Mouse (Mus musculus) frontal cortex, postnatal 14 days (tissue): ENCODE results near the gene Lrrc66.
"Not testable (repeated sequence)": the region's sequence is repeated elsewhere in the genome, so short reads cannot be mapped to it uniquely, and the experiment has no call there.

Experiments used
- DNase-seq, 2 experiments: peaks; one replicate each; pipeline ENCODE4 v3.0.0; 2022; ENCODE audit warnings: low spot score in 2 of 2

Gene Lrrc66

DNA sequence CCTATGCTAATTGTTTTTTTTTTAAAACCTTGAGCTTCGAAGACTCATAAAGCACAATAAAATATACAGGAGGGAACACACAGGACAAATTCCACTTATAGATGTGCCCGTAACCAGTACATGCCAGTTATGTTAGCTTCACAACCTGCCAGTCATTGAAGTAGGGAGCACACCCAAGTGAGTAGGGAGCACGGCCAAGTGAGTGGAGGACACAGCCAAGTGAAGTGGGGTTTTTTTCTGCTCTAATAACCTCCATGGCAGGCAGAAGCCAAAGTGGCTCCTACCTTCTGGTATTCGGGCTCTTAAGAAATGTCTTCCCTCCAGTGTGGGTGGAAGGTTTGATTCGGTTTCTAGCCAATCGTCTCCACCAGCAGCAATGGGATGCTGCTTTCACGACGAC, 19.0 kb downstream of the Lrrc66 start:
- DNase-seq, result no peak

DNA sequence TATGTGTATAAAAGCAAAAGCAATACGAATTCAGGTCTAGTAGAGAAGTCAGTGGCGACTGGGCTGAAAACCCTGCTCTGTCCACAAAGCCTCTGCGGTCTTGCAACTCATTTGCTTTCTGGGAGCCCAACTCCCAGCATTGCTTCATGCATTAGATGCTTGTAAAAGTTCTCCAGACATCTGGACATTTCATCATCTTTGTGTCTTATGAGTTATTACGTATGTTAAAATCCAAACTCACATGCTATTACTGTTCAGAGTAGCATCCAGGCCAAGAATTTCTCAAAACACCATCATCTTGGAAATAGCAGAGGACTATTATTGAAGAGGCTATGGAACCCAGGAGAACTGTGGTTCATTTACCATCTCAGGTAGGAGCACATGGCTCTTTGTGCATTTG, 21.3 kb downstream of the Lrrc66 start:
- DNase-seq, result no peak

DNA sequence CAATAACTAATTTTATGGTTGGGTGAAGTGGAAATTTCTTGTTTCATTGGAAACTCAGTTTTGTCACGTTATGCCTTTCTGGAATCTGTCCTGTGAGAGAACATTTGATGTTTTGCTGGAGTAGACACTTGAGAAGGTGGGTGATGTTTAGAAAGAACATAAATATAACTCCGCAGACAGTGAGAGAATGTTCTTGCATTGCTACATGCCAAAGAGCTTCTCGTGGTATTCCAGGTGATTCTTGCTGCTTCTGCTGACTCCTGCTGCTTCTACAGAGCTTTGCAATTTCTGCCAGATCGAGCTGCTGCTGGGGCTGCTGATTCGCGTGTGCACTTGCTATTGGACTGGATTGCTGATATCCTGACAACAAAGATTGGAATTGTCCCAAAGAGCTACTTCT, 27.4 kb downstream of the Lrrc66 start:
- DNase-seq, result no peak

DNA sequence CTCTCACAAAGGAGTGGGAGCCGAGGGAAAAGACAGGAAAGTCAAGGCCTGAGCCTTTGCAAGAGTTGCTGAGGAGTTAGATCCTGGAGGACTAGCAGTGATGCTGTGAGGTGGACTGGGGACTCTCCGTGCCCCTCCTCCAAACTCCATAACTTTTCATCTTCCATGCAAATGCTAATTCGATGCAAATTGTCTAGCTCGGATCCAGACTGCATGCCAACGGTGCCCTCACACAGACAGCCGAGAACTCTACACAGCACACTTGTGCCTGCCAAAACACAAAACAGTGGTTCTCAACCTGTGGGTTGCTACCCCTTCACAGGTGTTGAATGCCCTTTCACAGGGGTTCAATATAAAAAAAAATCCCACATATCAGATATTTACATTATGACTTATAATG, 27.8 kb downstream of the Lrrc66 start:
- DNase-seq, result no peak

DNA sequence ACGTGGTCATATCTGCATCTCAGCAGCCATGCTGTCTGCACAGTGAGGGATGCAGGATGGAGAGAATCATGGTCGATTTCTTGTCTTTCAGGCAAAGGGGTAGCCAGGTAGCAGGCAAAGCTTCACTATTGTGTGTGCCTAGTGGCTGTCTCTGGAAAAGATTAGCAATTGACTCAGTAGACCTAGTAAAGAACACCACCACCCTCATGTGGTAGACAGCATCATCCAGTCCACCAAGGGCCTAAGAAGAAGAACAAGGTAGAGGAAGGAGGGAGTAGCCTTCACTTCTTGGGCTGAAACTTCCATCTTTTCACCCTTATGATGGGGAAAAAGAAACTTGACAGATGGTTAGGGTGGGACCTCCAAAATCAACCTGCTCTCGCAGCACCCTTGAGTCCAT, 29.5 kb downstream of the Lrrc66 start:
- DNase-seq, result no peak

DNA sequence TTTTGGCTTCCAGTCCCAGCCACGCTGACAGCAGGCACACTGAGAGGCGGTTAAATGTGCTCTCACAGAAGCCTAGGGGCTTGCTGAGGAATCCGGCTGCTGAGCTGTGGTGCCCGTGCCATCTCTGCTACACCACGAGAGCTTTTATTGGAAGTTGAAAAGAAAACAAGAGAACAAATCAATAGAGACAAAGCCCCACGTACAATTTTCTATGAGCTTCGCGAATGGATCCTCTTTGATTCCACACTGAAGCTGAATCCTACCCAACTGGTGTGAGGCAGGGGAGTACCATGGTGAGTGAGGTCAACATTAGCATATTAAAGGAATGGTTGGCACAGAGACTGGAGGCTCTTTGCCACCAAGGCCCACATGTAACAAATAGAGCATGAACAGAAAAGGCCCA, 31.0 kb downstream of the Lrrc66 start:
- no peak for DNase-seq

DNA sequence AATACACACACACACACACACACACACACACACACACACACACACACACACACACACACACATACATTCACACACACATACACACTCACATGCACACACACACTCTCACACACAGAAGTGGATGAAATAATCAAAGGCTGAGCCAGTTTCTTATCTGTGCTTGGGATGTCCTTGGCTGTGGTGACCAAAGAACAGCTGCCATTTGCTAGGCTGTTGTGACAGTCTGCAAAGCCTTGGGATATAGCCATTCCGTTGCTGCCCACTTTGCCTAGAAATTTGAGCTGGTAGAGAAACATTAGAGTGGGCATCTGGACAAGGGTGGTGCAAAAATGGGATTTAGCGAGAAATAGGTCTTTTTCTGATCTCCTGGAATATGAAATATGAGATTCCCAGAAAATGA, 32.3 kb downstream of the Lrrc66 start:
- DNase-seq, result no peak

DNA sequence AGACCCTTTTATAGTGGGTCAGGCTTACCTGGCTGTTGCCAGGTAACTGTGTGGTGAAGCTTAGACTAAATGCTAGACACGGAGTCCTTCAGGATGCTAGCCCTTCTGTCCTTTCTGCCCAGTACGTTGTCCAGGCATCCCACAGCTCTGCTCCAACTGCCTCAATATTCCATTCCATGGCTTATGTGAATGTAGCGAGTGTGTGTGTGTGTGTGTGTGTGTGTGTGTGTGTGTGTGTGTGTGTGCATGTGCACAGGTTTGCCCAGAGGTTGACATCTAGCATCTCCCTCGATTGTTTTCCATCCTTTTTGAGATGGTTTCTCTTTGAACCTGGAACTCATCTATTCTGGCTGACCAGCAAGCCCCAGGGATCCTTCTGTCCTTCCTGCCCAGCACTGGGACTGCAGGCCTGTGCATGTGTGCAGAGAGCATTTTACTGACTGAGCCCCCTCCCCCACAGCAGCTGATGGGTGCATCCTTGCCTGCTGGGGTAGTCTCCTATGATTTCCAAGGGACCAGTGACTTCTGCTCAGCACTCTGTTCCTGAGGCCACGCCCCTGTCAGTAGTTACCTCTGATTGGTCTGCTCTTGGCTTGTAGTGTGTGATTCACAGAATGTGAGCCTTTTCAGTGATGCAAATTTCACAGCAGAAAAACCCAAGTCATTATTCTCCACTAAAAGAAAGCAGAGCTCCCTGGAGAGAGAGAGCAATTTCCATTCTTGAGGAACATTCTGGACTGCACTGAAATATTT, 33.2 kb downstream of the Lrrc66 start:
- DNase-seq, result no peak

DNA sequence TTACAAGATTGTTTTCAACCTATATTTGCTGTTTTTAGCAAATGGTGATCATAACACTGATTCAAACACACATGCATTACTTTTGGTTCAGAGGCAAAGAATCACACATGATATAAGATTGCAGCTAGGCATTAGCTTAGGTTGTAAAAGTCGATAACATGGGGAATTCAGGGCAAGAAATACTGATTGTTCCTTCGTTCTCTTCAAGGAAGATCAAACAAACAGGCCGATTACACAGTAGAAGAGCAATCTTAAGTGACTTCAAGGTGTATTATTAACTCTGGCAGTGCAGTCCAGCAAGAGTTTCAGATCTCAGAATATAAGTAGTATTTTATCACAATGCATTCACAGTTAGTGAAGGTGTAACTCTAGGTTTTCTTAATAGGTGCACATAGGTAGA, 45.2 kb downstream of the Lrrc66 start:
- no peak for DNase-seq

DNA sequence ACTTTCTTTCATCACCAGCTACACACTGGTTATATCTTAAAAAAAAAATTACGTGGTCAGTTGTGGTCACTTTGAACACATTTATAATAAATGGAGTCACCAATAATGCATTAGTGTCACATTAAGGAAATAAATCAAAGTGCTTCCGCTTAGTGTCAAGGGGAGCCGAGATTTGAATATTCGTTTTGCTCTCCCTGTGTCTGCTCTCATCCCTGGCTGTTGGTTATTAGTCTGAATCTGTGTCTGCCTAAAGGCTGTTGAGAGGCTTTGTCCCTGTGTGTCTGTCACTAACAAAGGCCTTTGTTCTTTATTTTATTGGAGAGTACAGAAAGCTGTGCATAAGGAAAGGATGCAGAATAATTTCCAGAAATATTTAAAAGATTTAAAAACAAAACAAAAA, 45.7 kb downstream of the Lrrc66 start:
- no peak for DNase-seq

DNA sequence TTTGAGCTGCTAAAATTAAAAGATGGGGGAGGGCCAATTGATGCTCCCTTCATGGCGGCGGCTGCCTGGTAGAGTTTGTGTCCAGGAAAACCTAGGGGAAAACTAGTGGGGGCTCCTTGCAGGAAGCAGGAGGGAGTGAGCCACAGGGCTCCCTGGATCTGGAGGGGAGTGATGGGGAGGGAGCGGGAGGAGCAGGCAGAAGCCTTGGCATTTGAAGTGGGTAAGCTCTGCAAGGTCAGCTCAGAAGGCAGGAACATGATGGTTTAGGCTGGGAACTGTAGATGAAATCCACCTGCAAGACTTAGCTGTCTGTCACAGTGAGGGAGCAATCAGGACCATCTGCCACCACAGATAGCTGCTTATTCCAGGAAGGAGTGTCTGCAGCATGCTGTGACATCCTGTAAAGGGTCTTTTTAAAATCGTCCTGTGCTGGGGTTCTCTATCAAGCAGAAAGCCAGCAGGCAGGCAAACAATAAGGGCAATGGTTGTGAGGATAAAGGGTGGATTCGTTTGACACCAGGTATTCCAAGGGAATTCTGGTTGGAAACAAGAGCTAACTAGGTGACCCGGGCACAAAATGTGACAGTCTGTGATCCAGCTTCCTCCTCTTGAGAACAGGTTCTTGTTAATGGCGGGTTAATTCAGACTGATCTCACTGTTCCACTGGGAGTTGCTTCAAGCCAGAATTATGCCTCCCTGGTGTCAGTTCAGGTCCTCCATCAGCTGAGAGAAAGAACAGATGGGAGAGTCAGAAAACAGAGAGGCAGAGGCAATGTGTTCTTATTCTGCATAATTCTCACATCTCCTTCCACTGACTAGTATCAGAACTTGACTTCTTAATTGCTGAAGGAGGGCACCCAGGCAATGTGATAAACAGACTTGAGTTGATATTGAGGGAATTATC, 46.9 kb downstream of the Lrrc66 start:
- DNase-seq, result no peak

DNA sequence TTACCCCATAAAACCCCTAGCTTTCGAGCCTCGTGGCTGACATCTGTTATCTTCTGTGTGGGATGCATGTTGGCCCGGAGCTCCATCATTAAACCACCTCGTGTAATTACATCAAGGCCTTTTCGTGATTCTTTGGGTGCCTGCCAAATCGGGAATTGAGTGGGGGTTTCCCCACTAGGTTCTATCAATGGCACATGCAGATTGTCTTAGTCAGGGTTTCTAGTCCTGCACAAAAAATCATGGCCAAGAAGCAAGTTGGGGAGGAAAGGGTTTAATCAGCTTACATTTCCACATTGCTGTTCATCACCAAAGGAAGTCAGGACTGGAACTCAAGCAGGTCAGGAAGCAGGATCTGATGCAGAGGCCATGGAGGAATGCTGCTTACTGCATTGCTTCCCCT, 48.3 kb downstream of the Lrrc66 start:
- DNase-seq, result not testable (repeated sequence)

DNA sequence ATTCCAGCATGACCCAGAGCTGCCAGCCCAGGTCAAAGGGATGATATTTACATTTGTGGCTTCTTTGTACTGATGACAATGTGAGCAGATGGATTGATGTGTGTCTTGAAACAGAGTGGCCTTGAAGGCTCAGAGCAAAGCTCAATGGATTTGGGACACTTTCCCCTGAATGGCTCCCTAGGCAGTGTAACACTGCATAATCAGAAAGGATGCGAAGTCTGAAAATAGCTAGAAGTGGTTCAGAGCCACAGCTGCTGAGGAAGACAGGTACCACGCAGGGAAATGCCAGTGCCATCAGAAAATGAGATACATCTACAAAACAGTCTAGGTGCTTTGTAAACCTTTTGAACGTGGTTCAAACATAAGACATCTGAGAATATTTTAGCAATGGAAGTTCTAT, 54.2 kb downstream of the Lrrc66 start:
- DNase-seq, result no peak

DNA sequence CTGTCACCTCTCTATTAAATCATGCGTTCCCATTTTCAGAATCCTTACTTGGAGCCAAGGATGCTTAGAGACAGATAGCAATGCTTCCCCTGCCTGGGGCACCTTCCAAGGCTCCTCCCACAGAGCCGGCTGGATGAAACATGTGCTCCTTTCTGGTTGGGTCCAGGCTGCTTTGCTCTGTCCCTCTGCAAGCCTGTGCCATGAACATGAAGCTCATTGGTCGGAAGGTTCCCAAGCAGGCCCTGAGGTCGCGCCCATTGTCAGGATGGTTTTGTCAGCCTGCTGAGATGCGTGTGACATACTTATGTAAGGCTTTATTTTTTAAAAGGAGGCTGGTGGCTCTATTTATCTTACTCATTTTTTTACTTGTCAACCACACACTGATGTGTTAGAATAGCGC, 55.6 kb downstream of the Lrrc66 start:
- DNase-seq, result peak in 1 of 2 experiments; percentile 48

DNA sequence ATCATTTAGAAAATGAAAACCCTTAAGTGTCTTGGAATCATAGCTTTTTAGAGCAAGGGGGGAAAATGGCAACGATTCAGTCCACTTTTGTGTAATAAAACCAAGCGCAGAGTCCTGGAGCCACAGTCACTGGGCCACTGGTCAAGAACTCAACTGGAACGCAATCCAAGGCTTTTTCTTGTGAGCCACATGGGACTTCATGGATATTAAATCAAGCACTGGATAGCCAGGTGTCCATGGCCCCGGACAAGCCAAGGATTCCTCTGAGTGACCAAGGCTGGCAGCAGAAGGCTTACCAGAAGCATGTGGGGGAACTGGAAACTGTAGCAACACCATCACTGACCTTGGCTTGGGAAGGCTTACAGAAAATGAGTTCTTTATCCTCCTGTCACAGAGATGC, 57.7 kb downstream of the Lrrc66 start:
- DNase-seq, result no peak

DNA sequence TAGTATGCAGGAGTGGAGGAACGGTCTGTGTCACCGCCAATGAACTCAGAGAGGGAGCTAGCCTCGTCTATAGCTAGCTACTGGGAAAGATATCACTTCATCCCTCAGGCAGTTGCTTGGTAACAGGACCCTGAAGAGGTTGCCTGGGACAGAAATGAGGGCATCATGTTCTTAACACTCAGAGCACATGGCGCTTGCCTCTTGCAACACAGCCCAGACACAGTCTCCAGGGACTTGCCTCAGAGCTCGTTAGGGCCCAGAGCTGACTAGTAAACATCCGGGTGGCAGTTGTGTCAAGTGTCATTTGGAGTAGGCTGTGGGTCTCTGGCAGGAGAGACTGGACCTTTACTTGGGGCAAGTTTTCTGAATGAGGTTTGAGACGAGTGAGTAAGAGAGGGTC, 58.5 kb downstream of the Lrrc66 start:
- no peak for DNase-seq

DNA sequence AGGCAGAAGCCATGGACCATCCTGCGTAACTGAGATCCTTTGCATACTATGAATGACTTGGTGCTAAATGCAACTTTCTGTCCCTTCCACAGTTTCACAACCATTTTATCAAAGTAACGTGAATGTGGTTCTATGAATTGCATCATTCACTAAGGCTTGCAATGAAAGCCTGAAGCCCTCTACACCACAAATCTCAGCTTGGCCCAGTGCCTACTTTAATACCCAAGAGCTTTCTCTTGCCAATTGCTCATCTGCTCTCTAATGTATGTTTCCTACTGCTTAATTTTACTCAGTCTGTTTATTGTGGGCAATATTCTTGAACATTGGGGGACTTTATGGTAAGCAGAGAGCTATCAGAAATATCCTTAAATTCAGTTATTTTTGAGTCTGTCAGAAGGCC, 59.5 kb downstream of the Lrrc66 start:
- no peak for DNase-seq

DNA sequence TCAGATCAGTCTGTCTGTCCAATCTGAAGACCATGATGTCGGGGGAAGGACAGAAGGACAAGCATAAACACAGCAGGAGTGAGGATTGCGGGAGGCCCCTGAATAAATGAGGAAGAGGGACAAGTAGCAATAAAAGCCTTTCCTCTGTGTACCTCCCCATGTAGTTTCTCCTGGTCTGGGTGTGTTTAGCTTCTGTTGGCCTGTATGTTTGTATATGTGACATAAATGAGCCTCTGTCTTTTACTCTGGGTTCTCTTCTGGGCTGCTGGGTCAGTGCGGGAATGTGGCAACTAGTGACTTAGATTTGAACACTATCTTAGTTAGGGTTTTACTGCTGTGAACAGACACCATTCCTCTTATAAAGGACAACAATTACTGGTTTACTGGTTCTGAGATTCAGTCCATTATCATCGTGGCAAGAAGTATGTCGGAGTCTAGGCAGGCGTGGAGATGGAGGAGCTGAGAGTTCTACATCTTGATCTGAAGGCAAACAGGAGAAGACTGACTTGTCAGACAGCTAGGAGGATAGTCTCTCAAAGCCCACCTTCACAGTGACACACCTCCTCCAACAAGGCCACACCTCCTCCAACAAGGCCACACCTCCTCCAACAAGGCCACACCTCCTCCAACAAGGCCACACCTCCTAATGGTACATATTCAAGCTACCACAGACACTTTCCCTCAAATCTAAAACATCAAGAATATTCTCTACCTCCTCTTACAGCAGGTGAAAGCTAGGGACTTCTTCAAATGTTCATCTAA, 60.8 kb downstream of the Lrrc66 start:
- no peak for DNase-seq

DNA sequence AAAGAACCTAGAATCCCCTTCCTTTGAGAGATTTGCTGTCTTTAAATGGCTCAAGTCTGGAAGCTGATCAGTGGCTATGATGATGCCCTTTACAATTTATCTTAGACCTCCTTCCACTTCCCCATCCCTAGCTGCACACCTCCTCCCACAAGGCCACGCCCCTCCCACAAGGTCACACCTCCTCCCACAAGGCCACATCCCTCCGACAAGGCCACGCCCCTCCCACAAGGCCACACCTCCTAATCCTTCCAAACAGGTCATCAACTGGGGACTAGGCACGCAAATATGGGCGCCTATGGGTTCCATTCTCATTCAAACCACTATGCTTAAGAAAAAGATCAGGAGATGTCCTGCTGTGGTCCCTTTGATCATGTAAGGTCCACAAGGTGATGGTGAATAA, 63.1 kb downstream of the Lrrc66 start:
- DNase-seq, result peak in 1 of 2 experiments; percentile 2

DNA sequence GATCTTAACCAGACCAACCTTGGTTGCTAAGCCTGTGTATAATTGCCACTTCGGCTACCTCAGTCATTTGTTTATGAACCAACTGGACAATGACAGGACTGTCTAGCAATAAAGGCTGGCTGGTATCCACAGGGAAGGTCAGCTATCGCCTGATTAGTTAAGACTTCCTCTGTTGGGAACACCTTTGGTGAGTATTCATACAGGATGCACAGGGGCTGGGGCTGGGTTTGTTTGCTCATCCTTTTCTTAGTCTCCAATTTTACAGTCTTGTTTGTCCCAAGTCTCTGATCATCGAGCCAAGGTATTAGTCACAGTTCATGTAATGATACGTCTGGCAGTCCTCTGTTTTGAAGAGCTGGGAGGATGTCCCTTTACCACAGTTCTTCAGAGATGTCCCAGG, 65.4 kb downstream of the Lrrc66 start:
- peak in 1 of 2 experiments; percentile 1 for DNase-seq

DNA sequence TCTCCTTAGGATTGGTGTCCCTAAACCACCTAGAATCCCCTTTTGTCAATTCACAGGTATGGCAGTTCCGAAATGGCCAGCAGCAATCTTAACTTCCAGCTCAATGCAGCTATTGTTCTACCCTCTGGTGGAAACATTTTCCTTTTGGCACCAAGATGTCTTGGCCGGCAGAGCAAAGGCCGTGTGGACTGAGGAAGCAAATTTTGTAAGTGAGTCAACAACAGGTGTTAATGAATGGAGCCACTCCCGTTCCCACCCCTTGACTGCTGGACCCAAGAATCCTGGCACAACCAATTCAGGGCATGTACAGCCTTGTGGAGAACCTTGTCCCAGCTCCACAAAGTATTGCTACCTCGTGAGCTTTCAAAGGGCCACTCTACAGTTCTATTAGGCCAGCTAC, 66.2 kb downstream of the Lrrc66 start:
- DNase-seq, result no peak

DNA sequence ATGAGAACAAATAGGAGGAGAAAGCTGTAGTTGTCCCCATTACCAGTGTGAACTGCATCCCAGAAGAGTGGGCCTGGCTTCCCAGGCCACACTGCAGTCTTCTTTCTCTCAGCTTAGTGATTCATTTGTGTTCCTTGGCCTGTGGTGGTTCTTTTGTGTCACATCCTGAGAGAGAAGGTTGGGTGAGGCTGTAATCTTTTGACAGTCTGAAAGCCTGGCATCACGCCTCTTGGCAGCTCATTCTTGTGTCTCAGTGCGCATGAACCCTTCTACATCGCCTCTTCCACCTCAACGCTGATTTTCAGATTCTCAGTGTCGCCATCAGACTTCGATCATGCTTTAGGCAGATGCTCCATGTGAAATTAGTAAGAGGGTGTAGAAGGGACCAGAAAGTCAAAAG, 68.3 kb downstream of the Lrrc66 start:
- no peak for DNase-seq
